Mouse (Mus musculus): ENCODE measurements around the gene Ky.

- TF ChIP-seq CTCF (IDR thresholded peaks at IDR 0.05; ENCODE audit: control insufficient read depth, insufficient read depth, low read length) (no peak), POLR2A (IDR thresholded peaks at IDR 0.05; ENCODE audit: borderline replicate concordance, control insufficient read depth, low read depth, low read length) (no peak)
These were observed 39.8 kb upstream of the Ky start for GRCm38 (mm10) chr9:102465726-102466125.

All from bone marrow, adult 2 months (tissue).